Mouse (Mus musculus) megakaryocyte, embryonic 14.5 days (primary cell): ENCODE results near the gene Dazap1.

Source experiments
- FLI1 ChIP-seq: IDR thresholded peaks from 2 replicates; pipeline ENCODE4 v1.6.1; 2012; ENCODE audit warnings: low read length, inconsistent platforms, mixed read lengths
- GATA1 ChIP-seq: IDR thresholded peaks from 3 replicates; pipeline ENCODE4 v1.6.1; 2012; ENCODE audit warnings: mixed read lengths, low read length, inconsistent platforms, borderline replicate concordance

- TF ChIP-seq GATA1 (no peak), FLI1 (no peak)
Observed at GRCm38 (mm10) chr10:80215048-80215772, 46.1 kb upstream of the Dazap1 start.
